Mouse (Mus musculus) intestine, embryonic 15.5 days (tissue): ENCODE results near the gene Wbp2. TPM values are rescaled to one million over a fixed set of nuclear protein-coding genes. Genes with fewer than 3 reads are reported as not detected.

ENCODE experiments used
- ATAC-seq: fragments of 200-750 bp; cut with Nextera tagmentation; 2 replicates; pipeline ENCODE4 v1.8.0; 2017; ENCODE audit warnings: moderate TSS enrichment, moderate library complexity
- H3K27ac ChIP-seq: fragments of 300-500 bp; sonication (generic); 2 replicates; pipeline ENCODE4 v1.5.1; 2015; ENCODE audit warnings: mild to moderate bottlenecking, inconsistent platforms
- H3K27me3 ChIP-seq: fragments of 300-500 bp; sonication (generic); replicated peaks from 2 replicates; pipeline ENCODE4 v1.6.1; 2015; ENCODE audit warnings: inconsistent platforms
- H3K36me3 ChIP-seq: fragments of 300-500 bp; sonication (generic); 2 replicates; pipeline ENCODE4 v1.6.1; 2015; ENCODE audit warnings: inconsistent platforms
- H3K4me1 ChIP-seq: fragments of 300-500 bp; sonication (generic); replicated peaks from 2 replicates; pipeline ENCODE4 v1.6.1; 2015; ENCODE audit warnings: inconsistent platforms
- H3K4me2 ChIP-seq: fragments of 300-500 bp; sonication (generic); replicated peaks from 2 replicates; pipeline ENCODE4 v1.6.1; 2015; ENCODE audit warnings: mild to moderate bottlenecking, inconsistent platforms
- H3K4me3 ChIP-seq: fragments of 300-500 bp; sonication (generic); replicated peaks from 2 replicates; pipeline ENCODE4 v1.5.1; 2015; ENCODE audit warnings: inconsistent platforms
- H3K9ac ChIP-seq: fragments of 300-500 bp; sonication (generic); 2 replicates; pipeline ENCODE4 v1.6.1; 2015; ENCODE audit warnings: inconsistent platforms
- H3K9me3 ChIP-seq: fragments of 300-500 bp; sonication (generic); 2 replicates; pipeline ENCODE4 v1.6.1; 2016; ENCODE audit warnings: inconsistent platforms
- WGBS: fragments of 180-500 bp; shearing (Covaris S2); methylation state at CpG from one replicate; pipeline ENCODE4 v1.1.7; 2015; 5-methylcytosine and 5-hydroxymethylcytosine counted together
- polyA plus RNA-seq: library from polyadenylated mRNA; unstranded; fragments of >200 nt; fragmentation: Nextera tagmentation; extraction: Ambion mirVana; gene quantifications from 2 replicates; pipeline ENCODE4 v1.2.1, GENCODE M21; 2015

Gene Wbp2
- polyA plus RNA-seq, 1 experiment from 2014 or later = 93.5 TPM

DNA sequence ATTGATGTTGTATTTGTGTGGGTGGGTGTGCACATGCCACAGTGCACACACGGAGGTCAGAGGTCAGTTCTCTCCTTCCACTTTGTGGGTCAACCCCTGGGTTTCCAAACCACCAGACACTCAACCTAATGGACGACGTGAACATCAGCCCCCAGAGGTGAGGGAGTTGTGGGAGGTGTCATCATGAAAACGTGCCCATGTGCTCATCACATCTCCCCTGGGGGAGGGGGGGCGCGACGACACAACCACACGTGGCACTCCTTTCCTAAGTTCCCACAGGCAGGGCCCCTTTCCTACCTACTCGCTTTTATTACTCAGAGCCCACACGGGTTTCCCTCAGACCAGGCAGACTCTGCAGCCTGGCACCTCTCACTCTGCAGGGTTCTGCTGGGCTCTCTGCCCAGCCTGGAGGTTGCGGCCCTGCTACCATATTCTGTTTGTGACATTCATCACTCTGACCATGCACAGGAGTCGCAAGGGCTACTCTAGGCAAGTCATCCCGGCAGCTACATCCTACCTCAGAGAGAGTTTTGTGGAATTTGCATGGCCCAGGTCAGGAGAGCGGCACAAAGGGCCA is 3.6 kb downstream of the Wbp2 start:
- no peak overlapping the region for H3K9ac ChIP-seq
- H3K27me3 ChIP-seq = no peaks in the 10 kb centered on the region
- no peak overlapping the region for H3K4me2 ChIP-seq
- H3K27ac ChIP-seq = no peak overlapping the region
- H3K36me3 ChIP-seq = peaks cover 40% of the 10 kb centered on the region
- H3K4me3 ChIP-seq = no peak overlapping the region
- no peaks in the 10 kb centered on the region for H3K9me3 ChIP-seq
- H3K4me1 ChIP-seq = peaks cover 28% of the 10 kb centered on the region
- 87% methylated on average over 14 of the region's 14 CpGs for WGBS
- no peak for ATAC-seq

DNA sequence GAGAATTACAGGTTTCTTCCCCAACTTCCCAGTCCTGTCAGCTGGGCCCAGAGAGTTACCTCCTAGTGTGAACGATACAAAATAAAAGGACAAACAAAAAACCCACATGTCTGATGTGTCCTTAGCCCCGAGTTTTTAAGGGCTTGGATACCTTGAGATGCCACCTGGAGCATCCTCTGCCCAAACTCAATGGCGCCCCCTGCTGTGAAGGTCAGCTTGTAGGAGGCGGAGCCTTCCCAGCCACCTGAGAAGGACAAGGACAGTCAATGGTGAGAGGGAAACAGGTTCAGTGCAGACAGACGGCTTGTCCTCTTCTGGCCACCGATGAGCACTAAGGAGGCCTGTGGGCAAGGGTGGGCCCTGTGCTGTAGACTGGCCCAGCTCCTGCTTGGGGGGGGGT is 5.7 kb downstream of the Wbp2 start:
- Histone ChIP-seq H3K9me3 (no peaks in the 10 kb centered on the region), H3K27me3 (no peaks in the 10 kb centered on the region), H3K27ac (no peak overlapping the region), H3K36me3 (peaks cover 40% of the 10 kb centered on the region), H3K9ac (no peak overlapping the region), H3K4me3 (no peak overlapping the region), H3K4me2 (no peak overlapping the region), H3K4me1 (peaks cover 35% of the 10 kb centered on the region)
- ATAC-seq = no peak
- 64% methylated on average over 6 of the region's 6 CpGs for WGBS

DNA sequence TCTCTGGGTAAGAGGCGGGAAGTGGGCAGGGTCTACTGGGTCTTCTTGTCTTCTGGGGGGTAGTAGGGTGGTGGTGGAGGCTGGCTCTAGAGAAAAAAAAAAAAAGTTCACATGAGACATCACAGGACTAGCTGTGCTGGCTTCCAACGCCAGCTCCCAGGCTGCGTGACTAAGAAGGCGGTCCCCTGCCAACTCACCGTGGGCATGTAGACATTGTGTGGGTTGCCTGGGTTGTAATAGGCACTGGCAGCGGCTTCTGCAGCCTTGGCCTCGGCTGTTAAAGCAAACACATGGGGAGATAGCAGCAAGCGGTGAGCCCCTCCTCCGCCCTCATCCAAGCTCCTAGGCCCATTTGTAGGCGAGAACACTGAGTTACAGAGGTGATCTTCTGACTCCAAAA is 7.3 kb downstream of the Wbp2 start:
- Histone ChIP-seq H3K4me1 (peaks cover 28% of the 10 kb centered on the region), H3K27ac (no peak overlapping the region), H3K4me3 (no peak overlapping the region), H3K4me2 (no peak overlapping the region), H3K27me3 (no peaks in the 10 kb centered on the region), H3K36me3 (peaks cover 40% of the 10 kb centered on the region), H3K9ac (no peak overlapping the region), H3K9me3 (no peaks in the 10 kb centered on the region)
- no peak for ATAC-seq
- WGBS = 64% methylated on average over 10 of the region's 10 CpGs

DNA sequence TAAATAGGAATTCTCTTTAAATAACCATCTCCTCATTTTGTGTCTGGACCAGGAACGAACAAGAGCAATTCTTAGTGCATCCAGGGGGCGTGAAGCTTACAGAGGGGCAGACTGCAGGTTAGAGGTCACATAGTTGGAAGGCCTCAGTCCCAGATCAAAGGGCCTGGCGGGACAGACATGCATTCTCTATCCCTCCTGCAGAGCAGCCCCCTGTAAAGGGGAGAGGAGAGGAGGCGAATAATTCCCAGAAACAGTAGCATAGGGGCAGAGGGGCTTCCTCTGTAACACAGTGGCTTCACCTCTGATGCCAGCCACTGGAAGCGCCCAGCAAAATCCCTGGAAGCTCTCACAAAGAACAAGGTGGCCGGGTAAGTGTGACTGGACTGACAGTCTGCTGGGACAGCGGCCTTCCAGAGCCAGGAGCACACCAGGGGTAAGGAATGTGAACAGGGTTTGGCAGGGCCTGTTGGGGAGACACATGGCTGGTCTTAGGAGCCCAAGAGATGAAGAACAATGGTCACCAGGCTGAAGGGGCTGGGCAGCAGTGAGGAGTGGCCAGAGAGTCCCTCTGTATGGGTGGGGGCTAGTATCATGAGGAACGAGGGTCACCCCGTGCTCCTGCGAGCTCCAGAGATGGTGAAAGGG is 8.0 kb downstream of the Wbp2 start:
- H3K27ac ChIP-seq = peak overlapping the region; percentile 48; the same call in 1 of the 2 replicates
- no peak overlapping the region for H3K9ac ChIP-seq
- WGBS = 46% methylated on average over 10 of the region's 10 CpGs
- peaks cover 36% of the 10 kb centered on the region for H3K36me3 ChIP-seq
- H3K4me2 ChIP-seq = peak overlapping the region; percentile 60; the same call in 1 of the 2 replicates
- no peak for ATAC-seq
- H3K9me3 ChIP-seq = no peaks in the 10 kb centered on the region
- H3K4me3 ChIP-seq = no peak overlapping the region
- peaks cover 24% of the 10 kb centered on the region for H3K4me1 ChIP-seq
- H3K27me3 ChIP-seq = no peaks in the 10 kb centered on the region

- Histone ChIP-seq H3K9ac (no peak overlapping the region), H3K4me2 (peak overlapping the region; percentile 60), H3K4me3 (peak overlapping the region; percentile 19), H3K36me3 (peaks cover 31% of the 10 kb centered on the region), H3K27ac (peak overlapping the region; percentile 84), H3K9me3 (no peaks in the 10 kb centered on the region), H3K4me1 (peaks cover 24% of the 10 kb centered on the region), H3K27me3 (no peaks in the 10 kb centered on the region)
- peak; percentile 66 for ATAC-seq
- WGBS = 10% methylated on average over 16 of the region's 16 CpGs
These were observed 8.6 kb downstream of the Wbp2 start for GRCm38 (mm10) chr11:116078221-116078620.

GRCm38 (mm10) chr11:116077446-116078204 is 9.2 kb downstream of the Wbp2 start, which contains the start of gene Unc13d:
TSS of gene Unc13d (minus strand) at chr11:116077961.
- peak within 1 kb of the TSS; percentile 84 for H3K27ac ChIP-seq
- H3K4me1 ChIP-seq = peaks cover 24% of the 10 kb centered on the region
- H3K4me2 ChIP-seq = peak within 1 kb of the TSS; percentile 60
- H3K27me3 ChIP-seq = no peaks in the 10 kb centered on the region
- ATAC-seq = peak; percentile 89
- H3K9ac ChIP-seq = peak within 1 kb of the TSS; percentile 40
- H3K4me3 ChIP-seq = peak within 1 kb of the TSS; percentile 19
- H3K36me3 ChIP-seq = peaks cover 28% of the 10 kb centered on the region
- no peaks in the 10 kb centered on the region for H3K9me3 ChIP-seq
- 46% methylated on average over 22 of the region's 22 CpGs for WGBS

GRCm38 (mm10) chr11:116076836-116077235 is 10.0 kb downstream of the Wbp2 start:
- Histone ChIP-seq H3K9ac (peak overlapping the region; percentile 23; the same call in 1 of the 2 replicates), H3K9me3 (no peaks in the 10 kb centered on the region), H3K4me1 (peaks cover 24% of the 10 kb centered on the region), H3K36me3 (peaks cover 21% of the 10 kb centered on the region), H3K27ac (no peak overlapping the region; the same call in 1 of the 2 replicates), H3K27me3 (no peaks in the 10 kb centered on the region), H3K4me2 (peak overlapping the region; percentile 60), H3K4me3 (no peak overlapping the region; the same call in 1 of the 2 replicates)
- 69% methylated on average over 7 of the region's 7 CpGs for WGBS
- peak; percentile 11; the same call in 1 of the 2 replicates for ATAC-seq

DNA sequence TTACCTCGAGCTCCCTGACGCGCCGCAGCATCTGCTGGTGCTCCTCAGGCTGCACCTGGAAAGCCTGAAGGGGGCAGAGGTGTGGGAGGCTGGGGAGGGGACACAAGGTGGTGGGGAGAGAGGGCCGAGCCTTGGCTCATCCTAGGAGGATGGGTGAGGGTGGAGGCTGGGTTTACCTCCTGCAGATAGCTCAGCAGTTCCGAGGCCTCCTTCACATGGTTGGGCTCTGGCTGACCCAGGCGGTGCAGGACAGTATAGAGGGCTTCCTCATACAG is 10.6 kb downstream of the Wbp2 start:
- no peak overlapping the region for H3K4me2 ChIP-seq
- H3K4me1 ChIP-seq = peaks cover 24% of the 10 kb centered on the region
- no peak overlapping the region for H3K27ac ChIP-seq
- no peak overlapping the region for H3K4me3 ChIP-seq
- H3K9me3 ChIP-seq = no peaks in the 10 kb centered on the region
- ATAC-seq = no peak
- H3K27me3 ChIP-seq = no peaks in the 10 kb centered on the region
- peaks cover 15% of the 10 kb centered on the region for H3K36me3 ChIP-seq
- WGBS = 62% methylated on average over 7 of the region's 7 CpGs
- H3K9ac ChIP-seq = no peak overlapping the region

DNA sequence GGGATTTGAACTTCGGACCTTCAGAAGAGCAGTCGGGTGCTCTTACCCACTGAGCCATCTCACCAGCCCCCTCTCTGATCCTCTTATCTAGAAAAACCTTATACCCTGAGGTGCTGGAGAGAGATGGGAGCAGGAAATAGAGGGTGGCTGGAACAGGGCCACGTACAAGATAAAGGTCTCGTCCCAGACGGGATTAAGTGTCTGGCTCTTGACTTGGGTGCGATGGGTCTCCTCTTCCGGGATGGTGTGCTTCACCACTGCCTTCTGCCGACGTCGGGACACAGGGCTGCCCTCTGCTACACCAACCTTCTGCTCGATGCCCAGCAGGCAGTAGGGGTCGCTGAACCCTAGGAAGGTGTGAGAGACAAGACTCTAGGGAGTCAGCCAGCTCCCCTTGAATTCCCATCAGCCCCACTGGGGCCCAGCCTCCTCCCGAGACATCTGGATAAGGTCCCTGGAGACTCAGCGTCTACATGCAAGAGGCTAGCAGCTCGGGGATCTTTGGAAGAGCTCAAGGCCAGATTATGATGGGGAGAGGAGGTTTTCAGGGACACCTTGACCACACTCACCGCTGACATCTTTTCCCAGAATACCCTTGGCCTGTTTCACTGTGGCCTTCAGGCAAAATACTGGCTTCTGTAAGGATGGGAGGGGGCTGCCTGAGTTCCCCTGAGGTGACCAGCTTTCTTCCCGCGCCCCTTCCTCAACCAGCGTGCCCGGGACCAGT is 11.1 kb downstream of the Wbp2 start:
- Histone ChIP-seq H3K27me3 (no peaks in the 10 kb centered on the region), H3K4me1 (peaks cover 24% of the 10 kb centered on the region), H3K4me2 (no peak overlapping the region), H3K9ac (no peak overlapping the region), H3K9me3 (no peaks in the 10 kb centered on the region), H3K27ac (no peak overlapping the region), H3K36me3 (peaks cover 13% of the 10 kb centered on the region), H3K4me3 (no peak overlapping the region)
- no peak for ATAC-seq
- 56% methylated on average over 20 of the region's 20 CpGs for WGBS

DNA sequence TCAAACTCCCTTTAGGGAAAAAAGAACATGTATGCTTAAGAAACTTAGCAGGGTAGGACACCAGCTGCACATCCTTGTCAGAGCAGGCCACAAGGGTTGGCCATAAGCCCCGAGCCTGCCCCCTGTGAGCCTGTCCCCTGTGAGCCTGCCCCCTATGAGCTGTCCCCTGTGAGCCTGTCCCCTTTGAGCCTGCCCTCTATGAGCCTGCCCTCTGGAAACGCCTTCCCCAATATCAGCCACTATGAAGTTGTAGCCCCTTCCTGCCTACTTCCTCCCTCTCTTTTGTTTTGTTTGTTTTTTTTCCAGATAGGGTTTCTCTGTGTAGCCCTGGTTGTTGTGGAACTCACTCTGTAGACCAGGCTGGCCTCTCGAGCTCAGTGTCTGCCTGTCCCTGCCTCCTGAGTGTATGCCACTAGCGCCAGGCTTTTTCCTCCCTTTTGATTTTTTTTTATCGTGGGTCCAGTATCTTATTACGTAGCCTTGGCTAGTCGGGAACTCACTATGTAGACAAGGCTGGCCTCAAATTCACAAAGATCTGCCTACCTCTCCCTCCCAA is 12.3 kb downstream of the Wbp2 start:
- no peak overlapping the region for H3K4me3 ChIP-seq

GRCm38 (mm10) chr11:116072608-116073007 is 14.2 kb downstream of the Wbp2 start:
- no peak overlapping the region for H3K4me3 ChIP-seq
- no peak overlapping the region for H3K9ac ChIP-seq
- H3K27me3 ChIP-seq = no peaks in the 10 kb centered on the region
- no peaks in the 10 kb centered on the region for H3K9me3 ChIP-seq
- peaks cover 8% of the 10 kb centered on the region for H3K4me1 ChIP-seq
- no peak overlapping the region for H3K4me2 ChIP-seq
- no peak overlapping the region for H3K27ac ChIP-seq
- H3K36me3 ChIP-seq = no peaks in the 10 kb centered on the region
- no peak for ATAC-seq
- 77% methylated on average over 3 of the region's 3 CpGs for WGBS

More for the DNA sequence above, 12.3 kb downstream of the Wbp2 start:
- peaks cover 21% of the 10 kb centered on the region for H3K4me1 ChIP-seq
- no peak overlapping the region for H3K9ac ChIP-seq
- no peak overlapping the region for H3K4me2 ChIP-seq
- ATAC-seq = no peak
- no peak overlapping the region for H3K27ac ChIP-seq
- WGBS = 62% methylated on average over 7 of the region's 7 CpGs
- H3K36me3 ChIP-seq = peaks cover 4% of the 10 kb centered on the region; the same call in 1 of the 2 replicates
- H3K9me3 ChIP-seq = no peaks in the 10 kb centered on the region
- H3K27me3 ChIP-seq = no peaks in the 10 kb centered on the region

DNA sequence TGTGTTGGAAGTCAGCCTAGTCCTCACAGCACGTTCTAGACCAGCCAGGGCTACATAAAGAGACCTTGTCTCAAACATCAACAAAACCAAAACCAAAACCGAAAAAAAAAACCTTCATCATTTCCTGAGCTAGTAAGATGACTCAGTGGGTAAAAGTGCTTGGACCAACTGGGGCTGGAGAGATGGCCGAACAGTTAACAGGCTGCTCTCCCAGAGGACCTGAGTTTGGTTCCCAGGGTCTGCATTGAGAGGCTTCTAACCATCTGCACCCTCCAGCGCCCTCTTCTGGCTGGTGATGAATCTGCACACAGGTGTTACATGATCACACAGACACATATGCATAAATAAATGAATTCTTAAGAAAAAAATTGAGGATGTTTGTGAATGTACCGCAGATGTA is 15.3 kb downstream of the Wbp2 start:
- Histone ChIP-seq H3K4me3 (no peak overlapping the region), H3K27me3 (no peaks in the 10 kb centered on the region)
- WGBS = 62% methylated on average over 5 of the region's 5 CpGs

More for the DNA sequence above, 15.3 kb downstream of the Wbp2 start:
- H3K27ac ChIP-seq = no peak overlapping the region
- no peaks in the 10 kb centered on the region for H3K36me3 ChIP-seq
- ATAC-seq = no peak
- H3K9ac ChIP-seq = no peak overlapping the region
- H3K4me2 ChIP-seq = no peak overlapping the region
- H3K9me3 ChIP-seq = no peaks in the 10 kb centered on the region
- H3K4me1 ChIP-seq = 0 out of 2 replicates have a peak, but pooled peaks cover 3% of the 10 kb centered on the region
